Mouse (Mus musculus) right cerebral cortex, postnatal 14 days (tissue): ENCODE data around the gene Fgd5.
"Not testable (repeated sequence)": the region's sequence is repeated elsewhere in the genome, so short reads cannot be mapped to it uniquely, and the experiment has no call there.

Source experiments
- DNase-seq: peaks from one replicate; pipeline ENCODE4 v3.0.0; 2022

The Fgd5 gene

DNA sequence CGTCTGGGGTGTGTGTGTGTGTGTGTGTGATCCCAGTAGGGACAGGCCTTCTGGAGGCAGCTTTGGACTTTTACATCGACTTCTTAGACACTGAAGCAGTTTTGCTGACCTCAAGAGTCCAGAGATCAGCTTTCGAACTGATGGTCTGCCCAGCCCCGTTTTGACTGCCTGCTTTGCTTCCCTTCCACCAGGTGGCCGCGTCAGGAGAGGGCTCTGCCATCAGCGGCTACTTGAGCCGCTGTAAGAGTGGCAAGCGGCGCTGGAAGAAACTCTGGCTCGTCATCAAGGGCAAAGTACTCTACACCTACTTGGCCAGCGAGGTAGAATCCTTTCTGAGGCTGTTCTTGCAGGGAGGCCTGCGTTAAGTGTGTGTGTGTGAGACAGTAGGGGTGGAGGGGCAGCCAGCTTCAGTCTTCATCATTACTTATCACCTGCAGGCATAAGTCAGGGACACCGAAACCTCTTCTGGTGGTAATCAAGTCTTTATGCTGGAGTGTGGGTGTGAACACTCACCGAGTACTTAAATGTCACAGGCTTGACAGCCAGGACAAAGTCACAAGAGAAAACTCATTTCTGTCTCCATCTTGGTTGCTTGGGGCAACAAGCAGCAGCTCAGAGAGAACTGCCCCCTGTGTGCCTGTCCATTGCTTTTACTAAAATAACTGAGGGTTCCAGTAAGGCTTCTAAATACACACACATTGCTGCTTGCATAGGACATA, 92.6 kb downstream of the Fgd5 start:
- no peak for DNase-seq

DNA sequence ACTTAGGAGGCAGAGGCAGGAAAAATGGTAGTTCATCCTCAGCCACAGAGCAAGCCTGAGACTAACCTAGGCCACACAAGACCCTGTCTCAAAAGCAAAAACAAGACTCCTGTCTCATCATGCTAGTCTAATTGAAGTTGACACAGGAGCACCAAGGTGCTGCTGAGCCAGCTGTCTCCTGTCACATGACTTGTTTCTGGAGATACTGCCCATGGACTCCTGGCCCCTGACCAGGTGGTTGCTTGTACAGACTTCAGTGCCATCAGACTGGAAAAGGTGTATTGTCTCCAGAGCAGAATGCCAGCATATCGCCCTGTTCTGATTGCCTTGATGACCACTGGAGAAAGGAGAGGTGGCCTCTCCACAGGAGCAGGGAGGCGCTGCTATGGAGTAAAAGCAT, 102.1 kb downstream of the Fgd5 start:
- DNase-seq, result no peak

DNA sequence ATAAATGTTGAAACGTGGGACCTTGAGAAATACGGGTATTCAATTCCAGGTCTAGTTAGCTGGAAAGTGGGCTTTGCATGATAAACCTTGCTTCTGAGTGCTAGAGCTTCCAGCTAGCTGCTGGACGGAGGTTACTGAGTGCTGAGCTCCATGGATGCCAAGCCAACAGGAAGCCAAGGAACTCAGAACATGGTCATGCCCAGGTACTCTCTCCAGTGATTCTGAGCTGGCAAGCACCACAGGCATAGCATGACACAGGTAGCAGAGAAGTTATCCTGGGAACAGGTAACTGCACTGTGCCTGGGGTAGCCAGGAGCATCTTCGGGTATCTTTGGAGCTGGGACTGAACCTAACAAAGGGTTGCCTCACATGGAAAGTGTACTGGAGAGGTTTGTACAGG, 104.1 kb downstream of the Fgd5 start:
- DNase-seq, result no peak

DNA sequence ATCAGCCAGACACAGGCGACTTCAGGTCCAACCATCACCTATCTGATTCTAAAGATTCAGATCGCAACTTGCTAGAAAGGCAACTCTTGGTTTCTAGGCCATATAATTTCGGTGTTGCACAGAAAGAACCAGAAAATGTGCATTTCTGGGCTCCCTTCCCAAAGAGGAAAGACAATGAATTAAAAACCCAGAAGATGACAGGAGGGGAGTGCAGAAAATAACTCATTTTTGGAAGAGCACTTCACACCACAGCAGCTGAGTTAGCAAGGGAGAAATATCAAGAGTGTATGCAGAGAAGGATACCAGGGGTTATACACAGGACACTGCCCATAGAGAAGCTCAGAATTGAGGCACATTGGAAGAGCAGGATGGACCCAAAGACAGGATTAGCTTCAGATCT, 106.3 kb downstream of the Fgd5 start:
- DNase-seq, result no peak

DNA sequence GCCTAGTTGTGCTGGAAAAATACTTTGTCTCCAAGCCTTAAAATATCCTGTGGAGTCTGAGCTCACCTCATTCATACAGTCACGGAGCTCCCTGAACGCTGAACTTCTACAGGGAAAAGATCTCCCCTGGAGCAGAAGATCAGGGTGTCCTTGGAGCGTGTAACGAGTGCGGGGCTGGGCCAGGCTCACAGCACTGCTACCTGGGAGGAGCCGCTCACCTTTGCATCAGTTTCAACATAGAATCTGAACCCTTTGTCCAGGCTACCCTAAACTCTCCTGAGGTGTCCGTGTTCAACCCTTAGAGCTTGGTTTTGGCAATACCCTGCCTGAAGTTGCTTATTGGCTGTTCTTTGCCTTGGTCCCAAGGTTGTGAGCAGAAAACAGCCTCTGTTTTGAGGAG, 110.5 kb downstream of the Fgd5 start:
- DNase-seq, result not testable (repeated sequence)

DNA sequence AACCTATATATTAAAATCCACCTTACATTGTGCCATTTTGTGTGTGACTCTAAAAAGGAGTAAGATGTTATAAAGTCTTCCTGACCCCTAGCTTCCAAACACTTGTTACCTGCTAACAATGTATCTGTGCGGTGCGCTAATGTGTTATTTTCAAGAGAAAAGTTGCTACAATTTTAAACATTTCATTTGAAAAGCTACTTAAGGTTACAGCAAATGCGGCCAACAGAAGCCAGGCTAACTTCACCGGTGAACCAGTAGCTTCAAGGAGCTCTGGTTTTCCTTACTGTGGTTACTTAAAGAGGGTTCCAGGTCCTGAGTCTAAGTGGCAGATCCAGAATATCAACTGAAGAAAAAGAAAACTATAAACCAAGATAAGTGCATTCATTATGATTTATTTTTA, 111.3 kb downstream of the Fgd5 start:
- no peak for DNase-seq

DNA sequence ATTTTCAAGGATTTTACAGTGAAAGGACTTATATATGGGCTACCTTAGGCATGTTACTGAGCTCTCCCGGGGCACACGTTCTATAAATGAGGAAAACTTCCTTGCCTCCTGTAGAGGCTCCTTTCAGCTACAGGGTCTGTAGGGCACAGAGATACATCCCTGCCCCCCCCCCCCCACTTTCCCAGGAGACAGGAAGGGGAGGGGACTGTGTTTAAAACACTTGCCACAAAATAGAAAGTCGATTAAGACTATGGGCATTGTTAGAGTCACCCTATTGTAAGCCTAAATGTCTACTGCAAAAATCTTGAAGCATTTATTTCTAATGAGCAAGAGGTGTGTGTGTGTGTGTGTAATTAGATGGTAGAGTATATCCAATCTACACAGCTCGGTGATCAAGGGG, 111.8 kb downstream of the Fgd5 start:
- no peak for DNase-seq

DNA sequence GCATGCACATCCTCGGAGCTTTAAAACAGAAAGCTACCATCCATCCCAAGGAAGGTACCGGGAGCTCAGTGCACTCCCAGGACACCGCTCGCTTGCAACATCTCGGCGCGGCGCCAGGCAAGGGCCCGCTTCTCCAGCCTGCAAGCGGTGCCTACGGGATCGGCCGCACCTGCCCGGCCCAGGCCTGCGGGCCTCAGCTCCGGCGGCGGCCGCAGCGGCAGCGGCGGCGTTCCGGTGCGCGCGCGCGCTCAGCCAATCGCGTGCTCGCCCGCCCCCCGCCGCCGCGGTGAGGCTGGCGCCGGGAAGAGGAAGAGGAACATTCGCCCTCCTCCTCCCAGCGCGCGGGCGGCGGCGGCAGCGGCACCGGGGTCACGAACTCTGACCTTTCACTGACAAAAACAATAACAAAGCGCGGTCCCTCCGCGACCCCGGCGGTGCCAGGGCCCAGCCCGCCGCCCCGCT, 112.5 kb downstream of the Fgd5 start, which contains the start of gene Nr2c2:
TSS of gene Nr2c2 (plus strand) at position 261 of the 462 bp plus-strand sequence.
- DNase-seq, result peak; percentile 91

DNA sequence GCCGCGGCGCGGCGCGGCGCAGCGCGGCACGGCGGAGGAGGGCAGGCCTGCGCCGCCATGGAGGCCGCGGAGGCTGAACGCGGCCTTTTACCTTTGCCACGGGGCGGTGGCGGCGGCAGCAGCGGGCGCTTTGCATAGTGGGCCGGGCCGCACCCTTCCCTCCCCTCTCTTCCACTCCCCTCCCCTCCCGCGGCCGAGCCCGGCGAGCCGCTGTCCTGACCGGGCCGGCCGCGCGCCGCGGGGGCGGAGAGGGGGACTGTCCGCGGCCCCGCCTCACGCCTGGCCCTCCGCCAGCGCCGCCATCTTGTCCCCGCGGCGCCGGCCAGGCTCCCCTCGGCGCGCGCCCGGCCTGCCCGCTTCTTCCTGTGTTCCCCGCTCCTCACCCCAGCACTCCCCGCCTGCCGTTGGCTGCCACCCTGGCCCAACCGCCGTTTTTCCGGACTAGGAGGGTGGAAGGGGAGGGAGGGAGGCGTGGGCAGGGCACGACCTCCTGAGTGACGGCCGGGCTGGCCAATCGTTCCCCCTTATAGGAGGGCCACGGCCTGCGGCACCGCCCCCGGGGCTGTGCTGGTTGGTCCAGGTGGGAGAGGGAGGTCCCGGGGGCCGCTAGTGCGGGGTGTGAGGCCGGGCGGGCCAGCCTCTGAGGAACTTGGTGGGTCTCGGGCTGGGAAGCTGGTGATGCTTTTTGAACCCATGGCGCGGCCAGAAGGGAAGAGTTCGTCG, 113.2 kb downstream of the Fgd5 start:
- DNase-seq, result peak; percentile 100

DNA sequence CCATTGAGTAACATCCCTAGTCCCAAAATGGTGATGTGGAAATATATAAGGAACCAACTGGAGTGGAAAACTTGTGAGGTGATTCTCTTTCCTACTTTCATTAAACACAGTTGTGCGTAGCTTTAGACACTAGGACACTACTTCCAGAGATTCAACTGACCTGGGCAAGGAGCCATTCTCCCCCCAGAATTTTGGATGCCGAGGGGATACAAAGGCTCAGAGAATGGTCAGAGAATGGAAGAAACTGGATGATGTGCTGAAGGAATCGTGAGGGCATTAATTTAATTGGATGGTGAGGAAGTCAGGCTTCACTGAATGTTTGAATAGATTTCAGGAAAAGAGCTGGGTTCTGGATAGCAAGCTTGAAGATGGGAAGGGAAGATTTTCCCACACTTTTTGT, 114.1 kb downstream of the Fgd5 start:
- DNase-seq, result no peak

DNA sequence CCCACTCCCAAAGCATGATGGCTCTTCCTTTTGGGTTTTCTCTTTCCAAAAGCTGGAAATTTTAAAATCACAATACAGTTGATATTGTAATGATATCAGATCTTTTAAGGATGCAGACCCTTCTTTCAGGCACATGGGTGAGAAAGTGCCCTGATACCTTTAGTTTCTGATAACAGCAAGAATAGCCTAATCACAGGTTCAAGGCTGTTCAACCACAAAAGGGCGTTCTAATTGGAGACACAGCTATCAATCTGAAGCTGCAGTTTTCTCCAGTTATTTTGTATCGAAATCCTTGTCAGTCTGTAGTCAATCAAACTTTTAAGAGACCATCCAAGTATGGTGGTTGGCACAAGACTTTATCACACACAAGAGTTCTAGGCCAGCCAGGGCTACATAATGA, 115.2 kb downstream of the Fgd5 start:
- no peak for DNase-seq

DNA sequence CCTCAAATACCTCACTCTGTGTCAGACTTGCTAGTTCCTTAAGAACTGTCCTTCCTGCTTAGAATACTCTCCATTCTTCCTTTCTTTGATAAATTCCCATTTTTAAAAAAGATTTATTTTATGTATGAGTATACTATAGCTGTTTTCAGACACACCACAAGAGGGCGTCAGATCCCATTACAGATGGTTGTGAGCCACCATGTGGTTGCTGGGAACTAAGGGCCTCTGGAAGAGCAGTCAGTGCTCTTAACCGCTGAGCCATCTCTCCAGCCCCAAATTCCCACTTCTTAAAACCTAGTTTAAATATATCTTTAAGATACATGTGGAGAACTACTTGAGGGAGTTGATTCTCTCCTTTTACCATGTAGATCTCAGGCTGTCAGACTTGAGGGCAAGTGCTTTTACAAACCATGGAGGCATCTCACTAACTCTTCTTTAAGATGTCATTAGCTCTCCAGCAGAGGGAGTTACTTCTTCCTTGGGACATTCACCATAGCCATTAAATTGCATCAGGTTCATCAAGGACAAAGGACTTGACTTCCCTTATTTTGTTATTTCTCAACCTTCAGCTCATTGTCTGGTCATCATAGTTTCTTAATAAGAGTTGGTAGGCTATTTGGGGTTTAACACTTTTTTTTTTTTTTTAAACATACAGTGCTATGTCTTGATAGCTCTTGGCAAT, 122.1 kb downstream of the Fgd5 start:
- DNase-seq, result no peak

DNA sequence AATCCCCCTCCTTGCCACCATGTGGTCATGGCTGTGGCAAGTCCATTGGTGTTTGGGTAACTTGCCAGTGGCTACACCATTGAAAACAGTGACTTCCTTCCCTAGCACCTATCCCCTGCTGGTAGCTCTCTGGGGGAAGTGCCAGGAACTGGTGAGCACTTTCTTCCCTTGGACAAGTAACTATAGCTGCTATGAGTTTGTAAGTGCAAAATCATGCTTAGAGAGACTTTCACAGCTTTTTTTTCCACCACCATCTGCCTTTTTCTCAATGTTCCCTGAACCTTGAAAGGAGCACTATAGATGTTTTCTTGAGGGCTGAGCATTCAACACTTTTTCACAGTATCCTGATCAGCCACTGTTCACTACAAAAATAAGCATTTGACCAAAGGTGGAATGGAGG, 145.9 kb downstream of the Fgd5 start:
- no peak for DNase-seq
